Mouse (Mus musculus) c-Kit-positive CD71-positive TER-119-negative erythroid progenitor cells, embryonic 14.5 days (primary cell): ENCODE measurements at regions not wholly inside any gene's neighbourhood (a gene's known extent, or its start where the extent isn't known, plus 50 kb on each side); places are given as distances from the start of the nearest gene placed in this dataset.

Experiments
- DNase-seq: peaks from one replicate; pipeline ENCODE4 v3.0.0-alpha.2; 2013; ENCODE audit warnings: low read depth

GRCm38 (mm10) chr15:61411821-61412220, 489.0 kb upstream of the A1bg start:
- no peak for DNase-seq

- DNase-seq, result no peak
These were observed 488.0 kb upstream of the A1bg start for GRCm38 (mm10) chr15:61410789-61411188.

- DNase-seq, result no peak
These were observed 485.8 kb upstream of the A1bg start for GRCm38 (mm10) chr15:61408621-61409020.

- DNase-seq, result no peak
These were observed 477.9 kb upstream of the A1bg start for GRCm38 (mm10) chr15:61400720-61401119.

DNA sequence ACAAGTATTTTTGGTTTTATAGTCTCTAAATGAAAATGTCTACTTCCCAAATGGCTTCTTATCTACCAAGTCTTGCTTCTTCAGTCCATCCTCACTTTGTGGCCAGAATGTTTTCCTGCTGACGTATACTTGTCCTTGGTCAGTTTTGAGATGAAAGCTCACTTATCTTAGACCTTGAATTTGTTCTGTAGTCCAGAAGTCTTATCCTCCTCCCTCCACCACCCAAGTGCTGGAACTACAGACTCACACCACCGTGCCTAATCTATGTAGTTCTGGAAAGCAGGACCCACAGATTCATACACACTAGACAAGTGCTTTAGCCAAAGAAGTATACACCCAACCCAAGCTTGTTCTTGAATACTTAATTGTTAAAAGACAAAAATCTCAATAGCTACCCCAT, 477.2 kb upstream of the A1bg start:
- DNase-seq, result no peak

GRCm38 (mm10) chr15:61398829-61399228, 476.0 kb upstream of the A1bg start:
- no peak for DNase-seq

- DNase-seq, result no peak
These were observed 474.2 kb upstream of the A1bg start for GRCm38 (mm10) chr15:61397061-61397460.

- DNase-seq, result no peak
These were observed 472.5 kb upstream of the A1bg start for GRCm38 (mm10) chr15:61395296-61395826.

- no peak for DNase-seq
These were observed 457.9 kb upstream of the A1bg start for GRCm38 (mm10) chr15:61380666-61381065.

DNA sequence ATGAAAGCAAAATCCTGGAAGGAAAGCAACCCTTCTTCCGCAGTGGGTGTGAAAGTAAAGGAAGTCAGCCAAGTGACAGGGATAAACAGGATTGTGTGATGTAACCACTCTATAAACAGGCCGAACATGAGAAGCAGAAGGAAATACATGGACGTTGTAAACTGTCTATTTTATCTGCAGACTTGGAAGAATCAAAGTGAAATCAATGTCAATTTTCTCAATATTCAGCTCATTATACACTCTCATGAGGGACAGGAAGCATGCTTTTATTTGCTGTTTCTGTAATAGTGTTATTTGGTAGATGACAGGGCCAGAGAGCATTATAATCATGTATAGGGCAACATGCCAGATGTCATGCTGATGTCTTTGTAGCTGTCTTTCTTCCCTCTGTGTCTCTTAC, 443.5 kb upstream of the A1bg start:
- DNase-seq, result no peak

- no peak for DNase-seq
These were observed 442.7 kb upstream of the A1bg start for GRCm38 (mm10) chr15:61365511-61365910.

- no peak for DNase-seq
These were observed 441.6 kb upstream of the A1bg start for GRCm38 (mm10) chr15:61364461-61364860.

- no peak for DNase-seq
These were observed 438.4 kb upstream of the A1bg start for GRCm38 (mm10) chr15:61361254-61361653.

GRCm38 (mm10) chr15:61355344-61355743, 432.5 kb upstream of the A1bg start:
- DNase-seq, result no peak

GRCm38 (mm10) chr15:61351729-61352342, 429.0 kb upstream of the A1bg start:
- no peak for DNase-seq

GRCm38 (mm10) chr15:61345101-61345500, 422.3 kb upstream of the A1bg start:
- DNase-seq, result no peak

- no peak for DNase-seq
These were observed 419.8 kb upstream of the A1bg start for GRCm38 (mm10) chr15:61342618-61343017.

- DNase-seq, result no peak
These were observed 405.1 kb upstream of the A1bg start for GRCm38 (mm10) chr15:61327925-61328324.

DNA sequence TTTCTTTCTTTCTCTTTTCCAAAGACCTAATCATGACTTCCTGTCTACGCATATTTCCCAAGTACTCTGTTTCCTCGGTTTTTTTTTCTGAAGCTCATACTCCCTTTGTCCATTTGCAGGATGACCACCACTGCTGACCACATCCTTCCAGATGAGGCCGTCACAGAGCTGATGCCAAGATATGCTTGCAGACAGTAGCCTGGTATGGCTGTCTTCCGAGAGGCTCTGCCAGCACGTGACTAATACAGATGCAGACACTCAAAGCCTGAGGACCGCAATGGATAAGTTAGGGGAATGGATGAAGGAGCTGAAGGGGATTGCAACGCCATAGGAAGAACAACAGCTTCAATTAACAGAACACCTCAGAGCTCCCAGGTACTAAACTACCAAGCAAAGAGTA, 399.4 kb upstream of the A1bg start:
- DNase-seq, result no peak

DNA sequence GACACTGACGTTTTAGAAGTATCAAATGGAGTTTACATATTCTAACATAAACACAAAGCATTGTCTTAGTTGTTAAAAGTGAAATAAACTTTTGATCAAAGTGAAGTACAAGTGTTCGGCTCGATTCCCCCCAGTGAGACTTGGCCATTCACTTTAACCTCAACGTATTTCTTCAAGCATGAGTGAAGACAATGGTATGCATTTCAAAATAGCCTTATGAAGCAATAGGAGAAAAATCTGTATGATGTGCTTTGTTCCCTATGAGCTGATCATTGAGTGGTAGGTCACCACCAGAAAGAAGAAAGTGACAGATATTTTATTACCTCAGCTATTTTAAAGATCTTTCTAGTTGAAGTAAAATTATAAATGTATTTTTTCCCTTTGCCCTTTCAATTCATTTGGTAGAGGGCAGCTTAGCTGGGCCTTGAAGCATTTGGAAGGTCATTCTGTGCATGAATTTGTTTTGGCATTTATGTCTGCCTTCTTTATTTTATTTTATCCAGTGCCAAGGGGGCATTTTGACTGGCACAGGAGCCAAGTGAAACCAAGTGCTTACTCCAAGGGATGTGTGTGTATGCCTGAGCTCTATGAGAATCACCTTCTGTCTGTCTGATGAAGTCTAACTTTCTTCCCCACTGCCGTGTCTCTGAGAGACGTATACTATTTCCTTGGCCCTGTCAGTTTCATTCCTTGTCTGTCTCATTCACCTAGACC, 386.8 kb upstream of the A1bg start:
- DNase-seq, result no peak

DNA sequence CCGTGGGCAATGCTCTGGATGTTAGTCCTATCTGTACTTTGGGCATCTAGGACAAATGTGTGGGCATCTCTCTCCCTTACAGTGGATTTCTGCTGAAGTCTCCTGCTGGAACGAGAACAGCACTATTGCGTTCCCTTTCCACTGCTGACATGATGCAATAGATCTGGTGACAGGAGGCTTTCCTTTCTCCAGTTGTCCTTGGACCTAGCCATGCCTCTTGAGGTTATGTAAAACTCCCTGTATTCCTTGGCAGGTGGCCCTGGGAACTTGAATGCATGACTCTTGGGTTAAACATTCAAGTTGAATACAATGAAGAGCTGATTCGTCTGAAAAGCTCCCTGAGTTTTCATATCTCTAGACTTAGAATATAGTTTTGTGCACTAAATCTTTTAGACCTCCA, 386.1 kb upstream of the A1bg start:
- no peak for DNase-seq

- no peak for DNase-seq
These were observed 381.7 kb upstream of the A1bg start for GRCm38 (mm10) chr15:61304546-61304945.

- DNase-seq, result no peak
These were observed 377.0 kb upstream of the A1bg start for GRCm38 (mm10) chr15:61299796-61300195.
